Mouse (Mus musculus): Measurements from ENCODE around the gene Trim72. TPM values are rescaled to one million over a fixed set of nuclear protein-coding genes. Genes with fewer than 3 reads are reported as not detected.

The Trim72 gene
- total and polyA plus RNA-seq, 2 experiments from 2014 or later: 2.3 to 52.7 TPM

DNA sequence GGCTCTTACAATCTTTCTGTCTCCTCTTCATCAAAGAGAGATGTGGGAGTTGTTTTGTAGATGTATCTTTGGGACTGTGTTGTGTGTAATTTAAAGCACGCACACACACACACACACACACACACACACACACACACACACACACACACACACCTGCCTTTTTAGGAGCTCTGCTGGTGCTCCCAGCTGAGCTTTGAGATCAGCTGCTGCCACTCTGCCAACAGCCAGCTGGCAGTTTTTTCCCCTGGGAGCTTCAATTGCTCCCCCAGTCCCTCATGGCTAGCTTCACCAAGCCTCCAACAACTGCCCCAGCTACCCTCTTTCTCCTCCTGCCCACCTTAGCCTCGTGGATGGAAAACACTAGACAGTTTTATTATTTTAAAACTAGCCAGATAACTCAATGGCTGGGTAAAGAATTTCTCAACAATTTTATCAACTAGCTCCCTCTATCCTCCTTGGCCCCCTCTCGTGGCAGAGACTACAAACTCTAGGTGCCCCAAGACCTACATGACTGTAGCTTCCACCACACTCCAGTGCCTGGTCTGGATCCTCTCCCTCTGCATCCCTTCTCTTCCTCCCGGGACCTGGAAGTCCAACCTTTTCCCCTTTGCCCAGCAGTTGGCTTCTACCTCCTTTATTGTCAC lies 40.5 kb downstream of the Trim72 start:
- Histone ChIP-seq H3K4me3 (ENCODE audit: low read depth, low read length) (no peak overlapping the region), H3K4me1 (ENCODE audit: control insufficient read depth, insufficient read depth) (0 out of 2 replicates have a peak, but pooled peaks cover 5% of the 10 kb centered on the region), H3K36me3 (replicated peaks; ENCODE audit: control insufficient read depth, insufficient read depth, low read length) (no peaks in the 10 kb centered on the region), H3K4me2 (ENCODE audit: low read depth, low read length) (no peak overlapping the region), H3K9ac (replicated peaks; ENCODE audit: low read depth, low read length) (no peak overlapping the region), H3K9me3 (replicated peaks; ENCODE audit: control insufficient read depth, low read length) (no peaks in the 10 kb centered on the region), H3K27me3 (ENCODE audit: control insufficient read depth, insufficient read depth, low read length) (no peaks in the 10 kb centered on the region), H3K27ac (ENCODE audit: low read depth) (no peak overlapping the region)
- TF ChIP-seq EP300 (IDR thresholded peaks at IDR 0.05; ENCODE audit: low read depth): no peak
- TF ChIP-seq CTCF (IDR thresholded peaks at IDR 0.05; ENCODE audit: low read depth): no peak
- DNase-seq (ENCODE audit: low spot score) (no peak), ATAC-seq (ENCODE audit: insufficient read depth, low read depth) (no peak)
- 58% methylated on average over 4 of the region's 4 CpGs for WGBS

DNA sequence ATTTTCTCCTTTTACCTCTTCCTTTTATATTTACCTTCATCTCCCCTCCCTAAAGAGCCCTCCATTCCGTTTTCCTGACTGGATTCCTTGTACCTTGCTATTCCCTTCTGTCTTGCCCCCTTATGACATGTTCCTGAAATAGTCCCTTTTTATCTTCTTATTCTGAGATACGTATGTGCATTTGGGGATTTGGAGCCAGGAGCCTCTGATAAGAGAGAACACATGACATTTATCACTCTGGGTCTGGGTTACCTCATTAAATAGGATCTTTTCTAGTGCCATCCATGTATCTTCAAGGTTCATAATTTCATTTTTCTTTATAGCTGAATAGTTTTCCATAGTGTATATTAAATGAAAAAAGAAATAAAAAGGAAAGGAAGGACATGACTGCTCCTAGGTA lies 41.9 kb downstream of the Trim72 start:
- H3K4me1 ChIP-seq (ENCODE audit: control insufficient read depth, insufficient read depth): 0 out of 2 replicates have a peak, but pooled peaks cover 5% of the 10 kb centered on the region
- H3K27ac ChIP-seq (ENCODE audit: low read depth): no peak overlapping the region
- ATAC-seq (ENCODE audit: insufficient read depth, low read depth): no peak
- H3K36me3 ChIP-seq (replicated peaks; ENCODE audit: control insufficient read depth, insufficient read depth, low read length): no peaks in the 10 kb centered on the region
- H3K4me3 ChIP-seq (ENCODE audit: low read depth, low read length): no peak overlapping the region
- no peak overlapping the region for H3K9ac ChIP-seq (replicated peaks; ENCODE audit: low read depth, low read length)
- no peak for DNase-seq (ENCODE audit: low spot score)
- H3K27me3 ChIP-seq (ENCODE audit: control insufficient read depth, insufficient read depth, low read length): no peaks in the 10 kb centered on the region
- H3K4me2 ChIP-seq (ENCODE audit: low read depth, low read length): no peak overlapping the region
- TF ChIP-seq EP300 (IDR thresholded peaks at IDR 0.05; ENCODE audit: low read depth) (no peak), CTCF (IDR thresholded peaks at IDR 0.05; ENCODE audit: low read depth) (no peak)
- H3K9me3 ChIP-seq (replicated peaks; ENCODE audit: control insufficient read depth, low read length): no peaks in the 10 kb centered on the region
- 15% methylated on average over 2 of the region's 2 CpGs for WGBS

DNA sequence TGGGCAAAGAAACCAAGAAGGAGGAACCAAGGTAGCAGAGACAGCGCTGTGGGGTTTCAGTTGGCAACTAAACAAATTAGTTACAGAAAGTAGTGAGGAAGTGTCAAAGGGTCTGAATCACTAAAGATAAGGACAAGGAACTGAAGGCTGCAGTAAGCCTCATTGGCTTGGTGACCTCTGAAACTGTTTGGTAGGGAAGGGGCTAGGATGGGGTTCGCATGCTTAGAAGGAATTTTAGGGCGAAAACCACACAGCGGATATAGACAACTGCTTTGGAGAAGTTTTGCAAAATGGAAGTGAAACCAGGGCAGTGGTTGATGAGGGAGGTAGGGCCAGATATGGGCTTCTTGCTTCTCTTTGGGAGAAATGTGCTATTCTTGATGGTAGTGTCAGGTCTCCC lies 45.1 kb downstream of the Trim72 start:
- 0 out of 2 replicates have a peak, but pooled peaks cover 5% of the 10 kb centered on the region for H3K4me1 ChIP-seq (ENCODE audit: control insufficient read depth, insufficient read depth)
- no peaks in the 10 kb centered on the region for H3K27me3 ChIP-seq (ENCODE audit: control insufficient read depth, insufficient read depth, low read length)
- TF ChIP-seq EP300 (IDR thresholded peaks at IDR 0.05; ENCODE audit: low read depth): no peak
- TF ChIP-seq CTCF (IDR thresholded peaks at IDR 0.05; ENCODE audit: low read depth): no peak
- WGBS: 79% methylated on average over 4 of the region's 4 CpGs
- DNase-seq (ENCODE audit: low spot score) (no peak), ATAC-seq (ENCODE audit: insufficient read depth, low read depth) (no peak)
- no peak overlapping the region for H3K27ac ChIP-seq (ENCODE audit: low read depth)
- H3K36me3 ChIP-seq (replicated peaks; ENCODE audit: control insufficient read depth, insufficient read depth, low read length): no peaks in the 10 kb centered on the region
- no peak overlapping the region for H3K9ac ChIP-seq (replicated peaks; ENCODE audit: low read depth, low read length)
- H3K4me3 ChIP-seq (ENCODE audit: low read depth, low read length): no peak overlapping the region
- H3K4me2 ChIP-seq (ENCODE audit: low read depth, low read length): no peak overlapping the region
- H3K9me3 ChIP-seq (replicated peaks; ENCODE audit: control insufficient read depth, low read length): no peaks in the 10 kb centered on the region

DNA sequence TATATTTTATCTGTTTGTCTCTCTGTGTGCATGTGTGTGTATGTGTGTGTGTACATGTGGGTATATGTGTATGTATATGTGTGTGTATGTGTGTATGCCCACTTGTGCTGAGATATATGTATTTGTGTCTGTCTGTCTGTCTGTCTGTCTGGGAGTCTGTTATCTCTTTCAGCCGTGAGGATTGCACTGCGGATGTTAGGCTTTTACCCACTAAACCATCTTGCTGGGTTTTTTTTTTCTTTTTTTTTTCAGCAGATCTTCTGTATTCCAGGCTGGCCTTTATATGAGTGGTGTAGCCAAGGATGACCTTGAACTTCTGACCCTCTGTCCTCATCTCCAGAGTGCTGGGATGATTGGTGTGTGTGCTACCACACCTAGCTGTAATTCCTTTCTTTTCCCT lies 45.5 kb downstream of the Trim72 start:
- TF ChIP-seq CTCF (IDR thresholded peaks at IDR 0.05; ENCODE audit: low read depth) (no peak), EP300 (IDR thresholded peaks at IDR 0.05; ENCODE audit: low read depth) (no peak)

DNA sequence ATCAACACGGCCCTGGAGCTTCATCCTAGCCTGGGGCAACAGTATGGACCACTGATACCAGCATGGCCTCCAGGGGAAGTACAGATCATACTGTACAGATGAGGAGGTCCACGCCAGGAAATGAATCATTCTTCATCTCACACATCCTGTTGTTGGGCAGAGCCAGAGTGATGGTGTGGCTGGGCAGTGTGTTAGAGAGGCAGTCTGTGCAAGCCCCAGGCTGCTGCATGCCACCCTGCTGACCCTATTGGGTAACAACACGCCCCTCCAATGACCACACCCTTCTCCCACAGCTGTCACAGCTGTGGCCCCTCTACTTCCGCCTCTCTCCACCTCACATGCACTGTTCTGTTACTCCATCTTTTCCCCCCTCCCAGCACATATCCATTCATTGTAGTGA lies 47.0 kb downstream of the Trim72 start:
- Histone ChIP-seq H3K36me3 (replicated peaks; ENCODE audit: control insufficient read depth, insufficient read depth, low read length) (no peaks in the 10 kb centered on the region), H3K27ac (ENCODE audit: low read depth) (no peak overlapping the region), H3K4me1 (ENCODE audit: control insufficient read depth, insufficient read depth) (0 out of 2 replicates have a peak, but pooled peaks cover 3% of the 10 kb centered on the region), H3K9me3 (replicated peaks; ENCODE audit: control insufficient read depth, low read length) (no peaks in the 10 kb centered on the region), H3K9ac (replicated peaks; ENCODE audit: low read depth, low read length) (no peak overlapping the region), H3K4me2 (ENCODE audit: low read depth, low read length) (no peak overlapping the region), H3K27me3 (ENCODE audit: control insufficient read depth, insufficient read depth, low read length) (no peaks in the 10 kb centered on the region), H3K4me3 (ENCODE audit: low read depth, low read length) (no peak overlapping the region)
- no peak for ATAC-seq (ENCODE audit: insufficient read depth, low read depth)
- 56% methylated on average over 4 of the region's 4 CpGs for WGBS
- TF ChIP-seq CTCF (IDR thresholded peaks at IDR 0.05; ENCODE audit: low read depth): no peak
- TF ChIP-seq EP300 (IDR thresholded peaks at IDR 0.05; ENCODE audit: low read depth): no peak
- no peak for DNase-seq (ENCODE audit: low spot score)

More for the DNA sequence above, 45.5 kb downstream of the Trim72 start:
- H3K27ac ChIP-seq (ENCODE audit: low read depth): no peak overlapping the region
- H3K4me2 ChIP-seq (ENCODE audit: low read depth, low read length): no peak overlapping the region
- no peaks in the 10 kb centered on the region for H3K36me3 ChIP-seq (replicated peaks; ENCODE audit: control insufficient read depth, insufficient read depth, low read length)
- H3K9ac ChIP-seq (replicated peaks; ENCODE audit: low read depth, low read length): no peak overlapping the region
- H3K4me1 ChIP-seq (ENCODE audit: control insufficient read depth, insufficient read depth): 0 out of 2 replicates have a peak, but pooled peaks cover 5% of the 10 kb centered on the region
- H3K27me3 ChIP-seq (ENCODE audit: control insufficient read depth, insufficient read depth, low read length): no peaks in the 10 kb centered on the region
- 59% methylated on average over 2 of the region's 2 CpGs for WGBS
- no peak overlapping the region for H3K4me3 ChIP-seq (ENCODE audit: low read depth, low read length)
- no peaks in the 10 kb centered on the region for H3K9me3 ChIP-seq (replicated peaks; ENCODE audit: control insufficient read depth, low read length)
- ATAC-seq (ENCODE audit: insufficient read depth, low read depth): no peak
- DNase-seq (ENCODE audit: low spot score): no peak

DNA sequence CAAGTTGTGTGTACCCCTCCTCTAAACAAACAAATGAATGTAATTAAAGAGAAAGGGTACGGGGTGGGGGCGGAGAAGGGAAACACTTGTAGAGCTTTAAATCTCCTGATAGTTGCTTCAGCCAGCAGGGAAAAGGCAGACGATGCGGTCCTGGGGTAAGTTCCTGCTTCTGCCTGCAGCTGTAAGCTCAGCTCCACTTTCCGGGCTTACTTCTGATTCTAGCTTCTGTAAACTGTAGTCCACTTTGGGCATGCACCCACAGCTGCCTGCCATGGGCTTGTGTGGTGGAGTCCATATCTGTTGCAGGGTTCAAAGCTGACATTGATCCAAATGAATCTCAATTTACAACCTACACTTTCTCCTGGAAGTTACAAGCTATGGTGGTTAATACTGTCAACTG lies 49.3 kb downstream of the Trim72 start:
- DNase-seq (ENCODE audit: low spot score): no peak
- H3K27me3 ChIP-seq (ENCODE audit: control insufficient read depth, insufficient read depth, low read length): no peaks in the 10 kb centered on the region
- TF ChIP-seq EP300 (IDR thresholded peaks at IDR 0.05; ENCODE audit: low read depth) (no peak), CTCF (IDR thresholded peaks at IDR 0.05; ENCODE audit: low read depth) (no peak)

More for the DNA sequence above, 49.3 kb downstream of the Trim72 start:
- no peak overlapping the region for H3K4me2 ChIP-seq (ENCODE audit: low read depth, low read length)
- no peaks in the 10 kb centered on the region for H3K36me3 ChIP-seq (replicated peaks; ENCODE audit: control insufficient read depth, insufficient read depth, low read length)
- no peaks in the 10 kb centered on the region for H3K9me3 ChIP-seq (replicated peaks; ENCODE audit: control insufficient read depth, low read length)
- 74% methylated on average over 5 of the region's 5 CpGs for WGBS
- H3K9ac ChIP-seq (replicated peaks; ENCODE audit: low read depth, low read length): no peak overlapping the region
- ATAC-seq (ENCODE audit: insufficient read depth, low read depth): no peak
- no peaks in the 10 kb centered on the region for H3K4me1 ChIP-seq (ENCODE audit: control insufficient read depth, insufficient read depth)
- no peak overlapping the region for H3K27ac ChIP-seq (ENCODE audit: low read depth)
- no peak overlapping the region for H3K4me3 ChIP-seq (ENCODE audit: low read depth, low read length)
